Mouse (Mus musculus) midbrain, embryonic 15.5 days (tissue): Measurements from ENCODE around the gene Phf2. TPM values are rescaled to one million over a fixed set of nuclear protein-coding genes. Genes with fewer than 3 reads are reported as not detected.
"Not testable (repeated sequence)": the region's sequence is repeated elsewhere in the genome, so short reads cannot be mapped to it uniquely, and the experiment has no call there.

Experiments
- ATAC-seq: fragments of 200-750 bp; cut with Nextera tagmentation; replicated peaks from 2 replicates; pipeline ENCODE4 v1.8.0; 2017; ENCODE audit warnings: moderate TSS enrichment
- H3K27ac ChIP-seq: fragments of 300-500 bp; sonication (generic); 2 replicates; pipeline ENCODE4 v1.5.1; 2015; ENCODE audit warnings: mild to moderate bottlenecking, inconsistent platforms
- H3K27me3 ChIP-seq: fragments of 300-500 bp; sonication (generic); replicated peaks from 2 replicates; pipeline ENCODE4 v1.6.1; 2015; ENCODE audit warnings: inconsistent platforms
- H3K36me3 ChIP-seq: fragments of 300-500 bp; sonication (generic); replicated peaks from 2 replicates; pipeline ENCODE4 v1.6.1; 2015; ENCODE audit warnings: inconsistent platforms
- H3K4me1 ChIP-seq: fragments of 300-500 bp; sonication (generic); 2 replicates; pipeline ENCODE4 v1.6.1; 2015; ENCODE audit warnings: inconsistent platforms
- H3K4me2 ChIP-seq: fragments of 300-500 bp; sonication (generic); 2 replicates; pipeline ENCODE4 v1.6.1; 2015; ENCODE audit warnings: inconsistent platforms, mild to moderate bottlenecking, moderate library complexity
- H3K4me3 ChIP-seq: fragments of 300-500 bp; sonication (generic); 2 replicates; pipeline ENCODE4 v1.5.1; 2015; ENCODE audit warnings: mild to moderate bottlenecking, inconsistent platforms
- H3K9ac ChIP-seq: fragments of 300-500 bp; sonication (generic); 2 replicates; pipeline ENCODE4 v1.6.1; 2015; ENCODE audit warnings: mild to moderate bottlenecking, inconsistent platforms
- H3K9me3 ChIP-seq: fragments of 300-500 bp; sonication (generic); 2 replicates; pipeline ENCODE4 v1.6.1; 2016; ENCODE audit warnings: inconsistent platforms
- WGBS: fragments of 180-500 bp; shearing (Covaris S2); methylation state at CpG from one replicate; pipeline ENCODE4 v1.1.7; 2015; ENCODE audit warnings: mixed read lengths; 5-methylcytosine and 5-hydroxymethylcytosine counted together
- polyA plus RNA-seq: library from polyadenylated mRNA; unstranded; fragments of >200 nt; fragmentation: Nextera tagmentation; extraction: Ambion mirVana; gene quantifications from 2 replicates; pipeline ENCODE4 v1.2.1, GENCODE M21; 2015

Gene Phf2
- polyA plus RNA-seq, 1 experiment from 2014 or later = 10.7 TPM

DNA sequence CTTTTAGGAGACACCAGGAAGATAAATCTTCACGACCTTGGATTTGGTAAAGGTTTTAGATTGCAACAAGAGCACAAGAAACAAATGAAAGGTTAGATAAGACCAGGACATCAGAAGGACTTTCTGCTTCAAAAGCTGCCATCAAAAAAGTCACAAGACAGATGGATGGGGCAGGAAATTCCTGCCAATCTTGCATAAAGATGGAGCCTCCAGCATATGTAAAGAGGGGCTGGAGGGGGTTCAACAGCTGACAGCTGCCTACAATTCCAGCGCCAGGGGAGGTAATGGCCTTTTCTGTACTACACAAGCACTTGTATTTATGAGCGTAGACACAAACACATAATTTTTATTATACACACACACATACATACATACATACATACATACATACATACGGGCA is 41.1 kb downstream of the Phf2 start:
- 90% methylated on average over 4 of the region's 4 CpGs for WGBS
- Histone ChIP-seq H3K4me1 (no peaks in the 10 kb centered on the region), H3K9ac (no peak overlapping the region), H3K27me3 (no peaks in the 10 kb centered on the region), H3K4me3 (no peak overlapping the region), H3K27ac (no peak overlapping the region), H3K36me3 (peaks cover 18% of the 10 kb centered on the region), H3K4me2 (no peak overlapping the region), H3K9me3 (no peaks in the 10 kb centered on the region)
- ATAC-seq = no peak

DNA sequence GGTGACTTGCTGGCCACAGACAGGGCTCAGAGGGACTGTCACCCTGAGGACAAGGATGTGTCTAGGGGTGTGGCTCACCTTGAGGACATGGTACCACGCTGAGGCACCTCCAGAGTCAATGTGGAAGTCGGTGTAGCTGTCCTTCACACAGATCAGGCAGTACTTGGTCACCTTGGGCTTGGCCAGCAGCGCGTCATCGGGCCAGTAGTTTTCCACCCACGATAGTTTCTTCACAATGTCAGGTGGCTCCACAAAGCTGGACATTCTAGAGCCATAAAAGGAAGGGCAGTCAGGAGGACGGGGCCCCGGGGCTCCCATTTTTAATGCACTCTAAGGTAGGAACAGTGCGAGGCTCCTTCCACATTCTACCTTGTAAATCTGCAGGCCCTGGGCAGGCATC is 48.0 kb downstream of the Phf2 start:
- H3K36me3 ChIP-seq = peaks cover 40% of the 10 kb centered on the region
- no peak for ATAC-seq
- WGBS = 97% methylated on average over 9 of the region's 9 CpGs

DNA sequence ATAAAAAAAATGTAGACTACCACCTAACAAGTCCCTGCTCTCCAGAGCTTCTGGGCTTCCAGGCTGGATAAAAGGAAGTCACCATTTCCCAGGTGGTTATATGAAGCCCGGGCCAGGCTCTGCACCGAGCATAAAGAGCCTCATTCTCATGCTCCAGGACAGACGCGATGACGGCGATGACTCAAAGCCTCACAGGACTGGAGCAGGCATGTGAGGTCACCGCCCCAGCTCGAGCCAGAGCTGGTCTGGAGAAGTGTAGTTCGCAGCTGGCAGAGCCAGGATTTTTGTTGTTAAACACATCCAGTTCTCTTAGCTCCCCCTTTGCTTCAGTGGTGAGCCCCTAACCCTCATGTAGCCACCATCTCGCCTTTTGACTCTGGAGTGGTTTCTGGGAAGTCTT is 48.6 kb downstream of the Phf2 start:
- Histone ChIP-seq H3K9ac (no peak overlapping the region), H3K27me3 (no peaks in the 10 kb centered on the region), H3K4me3 (no peak overlapping the region), H3K9me3 (no peaks in the 10 kb centered on the region), H3K27ac (no peak overlapping the region), H3K4me1 (no peaks in the 10 kb centered on the region), H3K36me3 (peaks cover 39% of the 10 kb centered on the region), H3K4me2 (no peak overlapping the region)
- no peak for ATAC-seq
- WGBS = 90% methylated on average over 10 of the region's 10 CpGs

More for the DNA sequence above, 48.0 kb downstream of the Phf2 start:
- no peaks in the 10 kb centered on the region for H3K4me1 ChIP-seq
- no peak overlapping the region for H3K4me3 ChIP-seq
- H3K9ac ChIP-seq = no peak overlapping the region
- no peaks in the 10 kb centered on the region for H3K9me3 ChIP-seq
- H3K27ac ChIP-seq = no peak overlapping the region
- no peak overlapping the region for H3K4me2 ChIP-seq
- H3K27me3 ChIP-seq = no peaks in the 10 kb centered on the region

DNA sequence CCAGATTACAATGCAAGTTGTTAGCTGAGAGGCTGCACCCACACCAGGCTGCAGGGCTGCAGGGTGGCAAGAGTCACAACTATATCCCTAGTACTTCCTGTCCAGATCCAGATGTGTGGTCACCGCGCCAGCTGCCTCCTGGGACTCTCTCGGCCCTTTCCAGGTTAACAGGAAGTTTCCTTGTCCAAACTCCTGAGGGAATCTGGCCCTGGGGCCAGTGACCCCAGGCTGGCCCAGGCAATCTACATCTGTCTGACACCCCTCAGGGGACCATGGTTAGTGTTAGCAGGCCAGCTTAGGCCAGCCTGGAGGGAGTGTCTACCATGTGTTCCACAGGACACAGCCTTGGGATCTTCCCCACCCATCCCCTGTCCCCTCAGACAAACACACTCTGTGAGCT is 51.8 kb downstream of the Phf2 start:
- no peak for ATAC-seq
- H3K4me2 ChIP-seq = no peak overlapping the region
- WGBS = 90% methylated on average over 3 of the region's 3 CpGs
- no peak overlapping the region for H3K27ac ChIP-seq
- no peaks in the 10 kb centered on the region for H3K27me3 ChIP-seq
- H3K36me3 ChIP-seq = peaks cover 54% of the 10 kb centered on the region
- H3K4me3 ChIP-seq = no peak overlapping the region
- H3K9ac ChIP-seq = no peak overlapping the region
- H3K4me1 ChIP-seq = no peaks in the 10 kb centered on the region
- no peaks in the 10 kb centered on the region for H3K9me3 ChIP-seq

DNA sequence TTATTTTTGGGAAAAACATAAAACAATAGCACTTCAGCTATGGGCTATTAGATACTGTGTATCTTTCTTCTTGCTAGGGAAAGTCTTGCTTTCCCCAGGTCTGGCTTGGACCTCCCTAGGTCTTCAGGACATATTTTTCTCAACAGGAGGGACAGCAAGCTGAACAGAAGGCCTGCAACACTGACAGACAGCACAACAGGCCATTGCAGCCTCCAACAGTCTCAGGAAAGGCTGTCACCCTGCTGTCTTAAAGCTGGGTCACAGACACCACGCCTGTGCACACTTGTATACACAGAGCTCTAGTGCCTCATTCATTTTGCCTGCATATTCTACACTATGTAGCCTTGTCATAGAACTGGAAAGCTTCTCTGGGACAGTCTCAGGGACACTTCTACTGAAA is 56.5 kb downstream of the Phf2 start:
- no peak overlapping the region for H3K4me2 ChIP-seq
- no peaks in the 10 kb centered on the region for H3K27me3 ChIP-seq
- H3K4me1 ChIP-seq = no peaks in the 10 kb centered on the region
- peaks cover 60% of the 10 kb centered on the region for H3K36me3 ChIP-seq
- H3K9me3 ChIP-seq = no peaks in the 10 kb centered on the region
- H3K9ac ChIP-seq = no peak overlapping the region
- H3K27ac ChIP-seq = no peak overlapping the region
- ATAC-seq = no peak
- WGBS = 89% methylated on average over 1 of the region's 1 CpGs
- H3K4me3 ChIP-seq = no peak overlapping the region

- H3K36me3 ChIP-seq = peaks cover 32% of the 10 kb centered on the region
- no peaks in the 10 kb centered on the region for H3K9me3 ChIP-seq
- no peak overlapping the region for H3K4me2 ChIP-seq
- H3K27me3 ChIP-seq = no peaks in the 10 kb centered on the region
- H3K9ac ChIP-seq = no peak overlapping the region
- H3K4me1 ChIP-seq = no peaks in the 10 kb centered on the region
- no peak for ATAC-seq
- no peak overlapping the region for H3K27ac ChIP-seq
- no peak overlapping the region for H3K4me3 ChIP-seq
- WGBS = 58% methylated on average over 9 of the region's 9 CpGs
These were observed 59.9 kb downstream of the Phf2 start for GRCm38 (mm10) chr13:48810991-48811390.

DNA sequence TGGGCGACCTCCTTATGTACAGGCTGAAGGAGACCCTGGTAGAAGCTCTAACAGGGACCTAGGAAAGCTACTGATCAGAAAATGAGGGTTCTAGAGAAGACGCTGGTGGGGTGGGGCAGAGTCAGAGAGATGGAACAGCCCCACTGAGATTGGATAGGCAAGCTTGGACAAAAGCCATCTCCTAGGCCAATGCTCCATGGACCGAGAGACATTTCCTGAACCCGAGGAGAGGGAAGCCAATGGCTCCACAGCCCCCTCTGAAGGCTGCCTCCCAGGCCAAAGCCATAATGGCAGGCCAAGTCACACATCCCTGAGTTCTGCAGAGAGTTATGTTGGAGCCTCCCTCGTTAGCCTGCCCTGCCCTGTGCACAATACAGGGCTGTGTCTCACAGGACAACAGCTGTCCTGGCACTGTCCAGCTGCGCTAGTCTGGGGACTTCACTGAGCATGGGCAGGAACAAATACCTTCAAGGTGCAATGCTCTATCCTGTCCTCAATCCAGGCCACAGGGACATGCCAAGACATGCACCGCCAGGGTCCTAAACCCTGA is 60.6 kb downstream of the Phf2 start:
- no peak for ATAC-seq
- no peaks in the 10 kb centered on the region for H3K27me3 ChIP-seq
- no peak overlapping the region for H3K9ac ChIP-seq
- 81% methylated on average over 7 of the region's 7 CpGs for WGBS
- H3K9me3 ChIP-seq = no peaks in the 10 kb centered on the region
- H3K4me1 ChIP-seq = no peaks in the 10 kb centered on the region
- H3K4me2 ChIP-seq = no peak overlapping the region
- peaks cover 26% of the 10 kb centered on the region for H3K36me3 ChIP-seq
- H3K4me3 ChIP-seq = no peak overlapping the region
- H3K27ac ChIP-seq = no peak overlapping the region

- 0 out of 2 replicates have a peak, but pooled peaks have one; percentile 16 for ATAC-seq
- H3K27me3 ChIP-seq, H3K9ac ChIP-seq, H3K4me2 ChIP-seq, H3K9me3 ChIP-seq, H3K4me3 ChIP-seq, H3K27ac ChIP-seq, H3K4me1 ChIP-seq: not testable (repeated sequence)
- H3K36me3 ChIP-seq = peaks cover 21% of the 10 kb centered on the region
- WGBS = 78% methylated on average over 4 of the region's 4 CpGs
These were observed 61.3 kb downstream of the Phf2 start for GRCm38 (mm10) chr13:48809668-48810067.

GRCm38 (mm10) chr13:48807481-48808031 is 63.4 kb downstream of the Phf2 start:
- H3K4me2 ChIP-seq = no peak overlapping the region
- H3K9me3 ChIP-seq = no peaks in the 10 kb centered on the region
- peaks cover 14% of the 10 kb centered on the region; the same call in 1 of the 2 replicates for H3K36me3 ChIP-seq
- no peak overlapping the region for H3K27ac ChIP-seq
- no peak overlapping the region for H3K9ac ChIP-seq
- WGBS = 70% methylated on average over 5 of the region's 5 CpGs
- no peak overlapping the region for H3K4me3 ChIP-seq
- H3K27me3 ChIP-seq = no peaks in the 10 kb centered on the region
- H3K4me1 ChIP-seq = no peaks in the 10 kb centered on the region
- 0 out of 2 replicates have a peak, but pooled peaks have one; percentile 13 for ATAC-seq

DNA sequence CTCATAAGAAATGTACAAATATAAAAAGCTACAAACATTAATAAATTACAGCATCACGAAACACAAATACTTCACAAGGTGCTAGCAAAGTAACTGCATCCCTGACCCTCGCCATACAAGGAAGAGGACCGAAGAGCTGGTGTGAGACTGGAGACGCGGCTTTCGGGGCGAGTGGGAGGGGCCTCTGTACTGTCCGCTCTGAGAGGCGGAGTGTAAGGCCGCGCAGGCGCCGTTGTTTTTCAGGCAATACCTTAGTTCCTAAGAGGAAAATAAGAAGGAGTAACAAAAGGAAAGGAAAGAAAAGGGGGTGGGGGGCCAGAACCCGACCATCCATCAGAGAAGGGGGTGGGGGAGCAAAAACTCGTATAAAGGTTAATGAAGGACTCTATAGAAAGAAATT is 68.7 kb downstream of the Phf2 start:
- Histone ChIP-seq H3K4me2 (no peak overlapping the region), H3K27ac (no peak overlapping the region), H3K9ac (no peak overlapping the region), H3K27me3 (no peaks in the 10 kb centered on the region), H3K36me3 (peaks cover 7% of the 10 kb centered on the region; the same call in 1 of the 2 replicates), H3K4me1 (no peaks in the 10 kb centered on the region), H3K4me3 (no peak overlapping the region), H3K9me3 (no peaks in the 10 kb centered on the region)
- ATAC-seq = no peak
- WGBS = 53% methylated on average over 15 of the region's 15 CpGs

GRCm38 (mm10) chr13:48800850-48801546 is 69.9 kb downstream of the Phf2 start:
- Histone ChIP-seq H3K4me3 (no peak overlapping the region), H3K4me2 (no peak overlapping the region), H3K4me1 (no peaks in the 10 kb centered on the region), H3K36me3 (peaks cover 7% of the 10 kb centered on the region; the same call in 1 of the 2 replicates), H3K9me3 (no peaks in the 10 kb centered on the region), H3K27ac (no peak overlapping the region), H3K9ac (no peak overlapping the region), H3K27me3 (no peaks in the 10 kb centered on the region)
- WGBS = 33% methylated on average over 11 of the region's 11 CpGs
- ATAC-seq = peak; percentile 68; the same call in 1 of the 2 replicates

- Histone ChIP-seq H3K9me3 (no peaks in the 10 kb centered on the region), H3K36me3 (no peaks in the 10 kb centered on the region; the same call in 1 of the 2 replicates), H3K4me1 (no peaks in the 10 kb centered on the region), H3K9ac (no peak overlapping the region), H3K4me3 (no peak overlapping the region), H3K27me3 (no peaks in the 10 kb centered on the region), H3K4me2 (no peak overlapping the region), H3K27ac (no peak overlapping the region)
- WGBS = 34% methylated on average over 13 of the region's 14 CpGs
- no peak for ATAC-seq
These were observed 72.6 kb downstream of the Phf2 start for GRCm38 (mm10) chr13:48798256-48798771.
